ENCODE assay signal across 9 mouse cellular contexts in the genomic region with DNA sequence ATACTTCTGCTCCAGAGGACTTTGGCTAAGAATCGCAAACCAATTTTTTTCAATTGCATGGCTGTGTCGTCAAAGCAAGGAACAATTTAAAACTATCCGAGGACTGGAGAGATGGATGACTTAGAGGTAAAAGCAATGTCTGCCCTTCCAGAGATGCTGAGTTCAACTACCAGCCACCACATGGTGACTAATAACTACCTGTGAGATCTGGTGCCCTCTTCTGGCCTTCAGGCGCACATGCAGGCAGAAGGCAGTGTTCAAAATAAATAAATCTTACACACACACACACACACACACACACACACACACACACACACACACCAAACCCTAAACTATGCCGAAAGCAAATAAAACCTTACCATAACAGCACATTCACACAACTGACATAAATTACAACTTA.
DNase-seq lines count a peak whose midpoint lies in the region; ATAC-seq and TF ChIP-seq lines count a peak whose summit lies in the region.
"Had no signal": no experiment of that assay in that cellular context is flagged by ENCODE, and none has a peak within 500 bp of the region (broad histone marks: within the 10 kb centered on the region; RNA-seq: fewer than 3 reads in every experiment).

No protein-coding gene starts in this region.

- H3K36me3 ChIP-seq in forebrain, embryonic 14.5 days (ENCODE audit: control insufficient read depth, insufficient read depth, low read length) = peaks cover 6% of the 10 kb centered on the region; the same call in 1 of the 2 replicates
- H3K36me3 ChIP-seq in forebrain, embryonic 11.5 days (ENCODE audit: control insufficient read depth, insufficient read depth, low read length) = no peaks in the 10 kb centered on the region
- no peaks in the 10 kb centered on the region for H3K36me3 ChIP-seq in testis, adult 2 months (ENCODE audit: control insufficient read depth, insufficient read depth, low read length)
- H3K36me3 ChIP-seq in embryonic facial prominence, embryonic 14.5 days (ENCODE audit: control insufficient read depth, insufficient read depth, low read length) = no peaks in the 10 kb centered on the region

- 87% methylated on average over 5 of the region's 5 CpGs for WGBS in forebrain, embryonic 14.5 days
- 84% methylated on average over 5 of the region's 5 CpGs for WGBS in forebrain, embryonic 11.5 days
- WGBS in embryonic facial prominence, embryonic 14.5 days = 80% methylated on average over 5 of the region's 5 CpGs

- no peak overlapping the region for H3K4me3 ChIP-seq in forebrain, embryonic 14.5 days (ENCODE audit: low read depth, low read length)
- H3K4me3 ChIP-seq in forebrain, embryonic 11.5 days (ENCODE audit: low read depth, low read length) = no peak overlapping the region
- no peak overlapping the region for H3K4me3 ChIP-seq in testis, adult 2 months (ENCODE audit: control insufficient read depth, low read depth, low read length)
- no peak overlapping the region for H3K4me3 ChIP-seq in embryonic facial prominence, embryonic 14.5 days (ENCODE audit: low read depth, low read length)
- H3K4me3 ChIP-seq: neural tube, embryonic 13.5 days had no signal

- peak; percentile 2 for DNase-seq in forebrain, embryonic 14.5 days (ENCODE audit: low spot score)
- no peak for DNase-seq in forebrain, embryonic 11.5 days (ENCODE audit: low spot score)
- no peak for DNase-seq in testis, postnatal 14 days (ENCODE audit: low spot score)
- DNase-seq in embryonic facial prominence, embryonic 14.5 days (ENCODE audit: low spot score) = peak; percentile 5
- peak; percentile 3 for DNase-seq in mesoderm, embryonic 11.5 days (ENCODE audit: low read depth, low spot score)
- DNase-seq in right cerebral cortex, postnatal 14 days = no peak

- H3K4me2 ChIP-seq in forebrain, embryonic 14.5 days (ENCODE audit: low read length) = no peak overlapping the region
- no peak overlapping the region for H3K4me2 ChIP-seq in forebrain, embryonic 11.5 days (ENCODE audit: low read depth, low read length, severe bottlenecking)
- H3K4me2 ChIP-seq in embryonic facial prominence, embryonic 14.5 days (ENCODE audit: low read depth, low read length) = no peak overlapping the region
- H3K4me2 ChIP-seq: neural tube, embryonic 13.5 days had no signal

- H3K9me3 ChIP-seq in forebrain, embryonic 14.5 days (replicated peaks; ENCODE audit: control insufficient read depth, low read length) = no peaks in the 10 kb centered on the region
- no peaks in the 10 kb centered on the region for H3K9me3 ChIP-seq in forebrain, embryonic 11.5 days (ENCODE audit: control insufficient read depth, low read length)
- H3K9me3 ChIP-seq in embryonic facial prominence, embryonic 14.5 days (ENCODE audit: control insufficient read depth, low read length) = no peaks in the 10 kb centered on the region
- H3K9me3 ChIP-seq: neural tube, embryonic 13.5 days had no signal

- no peak for ATAC-seq in forebrain, embryonic 14.5 days
- ATAC-seq in forebrain, embryonic 11.5 days (replicated peaks; ENCODE audit: low FRiP score) = no peak
- ATAC-seq in embryonic facial prominence, embryonic 14.5 days (ENCODE audit: low read depth) = no peak
- ATAC-seq in erythroid progenitor cell, adult 5-6 weeks (replicated peaks; ENCODE audit: low FRiP score, poor library complexity, severe bottlenecking) = no peak; the same call in 1 of the 2 replicates

- TF ChIP-seq POLR2A in testis, adult 2 months (IDR thresholded peaks at IDR 0.05; ENCODE audit: control insufficient read depth, low read depth, low read length) = no peak

- no peak overlapping the region for H3K27ac ChIP-seq in forebrain, embryonic 14.5 days (ENCODE audit: low read depth, low read length)
- H3K27ac ChIP-seq in forebrain, embryonic 11.5 days (ENCODE audit: low read depth, low read length) = no peak overlapping the region
- H3K27ac ChIP-seq in testis, adult 2 months (ENCODE audit: control insufficient read depth, insufficient read depth, low read depth, low read length) = no peak overlapping the region
- no peak overlapping the region for H3K27ac ChIP-seq in embryonic facial prominence, embryonic 14.5 days (replicated peaks; ENCODE audit: low read depth, low read length)
- H3K27ac ChIP-seq: neural tube, embryonic 13.5 days had no signal

- H3K4me1 ChIP-seq in forebrain, embryonic 14.5 days (ENCODE audit: control insufficient read depth, insufficient read depth, low read length) = no peaks in the 10 kb centered on the region
- no peaks in the 10 kb centered on the region for H3K4me1 ChIP-seq in forebrain, embryonic 11.5 days (replicated peaks; ENCODE audit: control insufficient read depth, insufficient read depth, low read length)
- no peaks in the 10 kb centered on the region for H3K4me1 ChIP-seq in testis, adult 2 months (ENCODE audit: control insufficient read depth, insufficient read depth, low read length)
- H3K4me1 ChIP-seq in embryonic facial prominence, embryonic 14.5 days (ENCODE audit: control insufficient read depth, insufficient read depth, low read length) = no peaks in the 10 kb centered on the region
- H3K4me1 ChIP-seq: neural tube, embryonic 13.5 days had no signal

- H3K9ac ChIP-seq in forebrain, embryonic 14.5 days (ENCODE audit: low read length) = no peak overlapping the region
- no peak overlapping the region for H3K9ac ChIP-seq in forebrain, embryonic 11.5 days (ENCODE audit: low read length)
- H3K9ac ChIP-seq in embryonic facial prominence, embryonic 14.5 days (ENCODE audit: low read depth, low read length) = no peak overlapping the region
- H3K9ac ChIP-seq: neural tube, embryonic 13.5 days had no signal

- TF ChIP-seq CTCF in testis, adult 2 months (IDR thresholded peaks at IDR 0.05; ENCODE audit: control insufficient read depth, insufficient read depth, insufficient replicate concordance, low read depth, low read length) = peak; percentile 22; the same call in 1 of the 2 replicates

- no peaks in the 10 kb centered on the region for H3K27me3 ChIP-seq in forebrain, embryonic 14.5 days (replicated peaks; ENCODE audit: control insufficient read depth, insufficient read depth, low read length)
- H3K27me3 ChIP-seq in forebrain, embryonic 11.5 days (ENCODE audit: control insufficient read depth, insufficient read depth, low read length) = no peaks in the 10 kb centered on the region
- H3K27me3 ChIP-seq in testis, adult 2 months (ENCODE audit: control insufficient read depth, insufficient read depth, low read length) = no peaks in the 10 kb centered on the region
- no peaks in the 10 kb centered on the region for H3K27me3 ChIP-seq in embryonic facial prominence, embryonic 14.5 days (replicated peaks; ENCODE audit: control insufficient read depth, insufficient read depth, low read length)
- H3K27me3 ChIP-seq: neural tube, embryonic 13.5 days had no signal

Comparison
In these comparisons a context has a peak if more than half of its experiments do, and no peak if none do; other contexts are left out.
1. DNase-seq: peak in forebrain, embryonic 14.5 days (single experiment), embryonic facial prominence, embryonic 14.5 days (single experiment) and mesoderm, embryonic 11.5 days (single experiment); none in forebrain, embryonic 11.5 days (single experiment), testis, postnatal 14 days (single experiment) and right cerebral cortex, postnatal 14 days (single experiment).